In the genomic region with DNA sequence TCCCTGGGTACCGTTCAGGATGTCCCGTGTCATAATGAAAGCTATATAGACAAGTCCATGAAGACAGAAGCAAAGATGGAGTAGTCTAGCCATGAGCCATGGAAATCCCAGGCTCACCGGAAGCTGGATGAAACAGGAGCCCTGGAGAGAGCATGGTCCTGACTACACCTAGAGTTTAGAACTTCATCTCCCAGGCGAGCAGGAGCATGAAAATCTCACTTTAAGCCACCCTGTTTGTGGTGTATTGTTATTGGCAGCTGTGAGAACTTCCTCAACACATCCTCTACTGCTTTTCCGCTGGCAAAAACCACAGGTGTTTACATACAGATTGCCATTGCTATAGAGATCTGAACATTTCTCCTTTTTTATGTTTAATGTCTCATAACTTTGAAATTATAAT, we compare ENCODE assay signal across 23 mouse cellular contexts. TPM values are rescaled to one million over a fixed set of nuclear protein-coding genes. Genes with fewer than 3 reads are reported as not detected.
A peak's percentile ranks its signal among the peaks of the same experiment; 100 is the strongest.
DNase-seq lines count a peak whose midpoint lies in the region; ATAC-seq lines count a peak whose summit lies in the region.
"Had no signal": no experiment of that assay in that cellular context is flagged by ENCODE, and none has a peak within 500 bp of the region (broad histone marks: within the 10 kb centered on the region; RNA-seq: fewer than 3 reads in every experiment).

No protein-coding gene starts in this region.

- H3K27me3 ChIP-seq in hindbrain, embryonic 12.5 days, result no peaks in the 10 kb centered on the region
- H3K27me3 ChIP-seq in heart, embryonic 10.5 days (ENCODE audit: insufficient read depth, poor library complexity, severe bottlenecking), result peaks cover 57% of the 10 kb centered on the region
- H3K27me3 ChIP-seq: intestine, embryonic 15.5 days had no signal

- H3K4me1 ChIP-seq in hindbrain, embryonic 12.5 days, result no peaks in the 10 kb centered on the region
- H3K4me1 ChIP-seq in heart, embryonic 10.5 days, result peaks cover 9% of the 10 kb centered on the region

- H3K4me2 ChIP-seq in hindbrain, embryonic 12.5 days (replicated peaks), result no peak overlapping the region
- H3K4me2 ChIP-seq: intestine, embryonic 15.5 days had no signal

- no peak overlapping the region for H3K9ac ChIP-seq in hindbrain, embryonic 12.5 days
- H3K9ac ChIP-seq: intestine, embryonic 15.5 days had no signal

- DNase-seq in lung, postnatal 25 days (ENCODE audit: low spot score), result peak; percentile 44
- DNase-seq in lung, postnatal 14 days, result no peak
- peak; percentile 72 for DNase-seq in CD4-positive, CD25-positive, alpha-beta regulatory T cell, adult 2 months (ENCODE audit: low read depth, low spot score)
- no peak for DNase-seq in heart, adult 11 months
- no peak for DNase-seq in heart, embryonic 10.5 days (ENCODE audit: low spot score)
- DNase-seq: adrenal gland, postnatal 14 days; cerebellum, adult 9-11 months; embryo, embryonic 11 days; gastrocnemius, adult 2 months; lung, adult 18-20 months had no signal

- WGBS in hindbrain, embryonic 12.5 days, result 76% methylated on average over 5 of the region's 5 CpGs
- WGBS in heart, embryonic 10.5 days, result 76% methylated on average over 5 of the region's 5 CpGs

- H3K9me3 ChIP-seq in hindbrain, embryonic 12.5 days (replicated peaks), result no peaks in the 10 kb centered on the region
- H3K9me3 ChIP-seq in heart, embryonic 10.5 days, result no peaks in the 10 kb centered on the region
- H3K9me3 ChIP-seq: G1E; intestine, embryonic 15.5 days had no signal

- H3K36me3 ChIP-seq in hindbrain, embryonic 12.5 days, result no peaks in the 10 kb centered on the region
- no peaks in the 10 kb centered on the region for H3K36me3 ChIP-seq in heart, embryonic 10.5 days
- H3K36me3 ChIP-seq: G1E; intestine, embryonic 15.5 days had no signal

- no peak overlapping the region for H3K4me3 ChIP-seq in hindbrain, embryonic 12.5 days
- no peak overlapping the region for H3K4me3 ChIP-seq in heart, embryonic 10.5 days
- H3K4me3 ChIP-seq: gastrocnemius, adult 2 months; intestine, embryonic 15.5 days had no signal

- peak; percentile 53 for ATAC-seq in common myeloid progenitor, adult 5-6 weeks (replicated peaks; ENCODE audit: low read depth, poor library complexity, severe bottlenecking)
- 0 out of 2 replicates have a peak, but pooled peaks have one; percentile 17 for ATAC-seq in neutrophil, adult 5-6 weeks (ENCODE audit: extremely low read depth, insufficient number of reproducible peaks, low FRiP score, poor library complexity, severe bottlenecking)
- no peak for ATAC-seq in hindbrain, embryonic 12.5 days (ENCODE audit: low FRiP score)
- ATAC-seq: forebrain, embryonic 16.5 days; intestine, embryonic 15.5 days had no signal

- H3K27ac ChIP-seq in hindbrain, embryonic 12.5 days, result no peak overlapping the region
- H3K27ac ChIP-seq in heart, embryonic 10.5 days, result no peak overlapping the region
- H3K27ac ChIP-seq: gastrocnemius, adult 2 months; intestine, embryonic 15.5 days; kidney, postnatal 0 days had no signal

RNA-seq across cellular contexts. Expression of a gene that starts 29.1 kb away (rescaled TPM):
- not detected in 2 replicates for total RNA-seq in common myeloid progenitor, adult 5-6 weeks (2017)
- 1.2 and 2.7 TPM in 2 replicates for total RNA-seq in neutrophil, adult 5-6 weeks (2017)
- polyA plus RNA-seq in hindbrain, embryonic 12.5 days (2016; fragmentation: Nextera tagmentation; extraction: Ambion mirVana), result not detected in 2 replicates
- not detected in 2 replicates for polyA plus RNA-seq in heart, embryonic 10.5 days (2016; fragmentation: Nextera tagmentation; extraction: Ambion mirVana)
- total RNA-seq: adrenal gland, postnatal 14 days; G1E; gastrocnemius, adult 2 months; heart, adult 8-10 months; heart, postnatal 25 days; layer of hippocampus, adult 8-10 months; megakaryocyte progenitor cell, adult 5-6 weeks had no signal
- polyA plus RNA-seq: forebrain, embryonic 16.5 days; intestine, embryonic 15.5 days; kidney, postnatal 0 days; midbrain, postnatal 0 days; neural tube, embryonic 14.5 days had no signal

RNA-seq across cellular contexts. Expression of a gene that starts 43.2 kb away (rescaled TPM):
- total RNA-seq in common myeloid progenitor, adult 5-6 weeks (2017), result 83.4 and 99.2 TPM in 2 replicates
- total RNA-seq in neutrophil, adult 5-6 weeks (2017), result 112 and 114 TPM in 2 replicates
- 134 and 142 TPM in 2 replicates for polyA plus RNA-seq in hindbrain, embryonic 12.5 days (2016; fragmentation: Nextera tagmentation; extraction: Ambion mirVana)
- 126 and 136 TPM in 2 replicates for polyA plus RNA-seq in heart, embryonic 10.5 days (2016; fragmentation: Nextera tagmentation; extraction: Ambion mirVana)

Comparison
In these comparisons a context has a peak if more than half of its experiments do, and no peak if none do; other contexts are left out.
1. DNase-seq: peak in lung, postnatal 25 days (single experiment) and CD4-positive, CD25-positive, alpha-beta regulatory T cell, adult 2 months (single experiment); none in lung, postnatal 14 days (single experiment), heart, adult 11 months (single experiment) and heart, embryonic 10.5 days (single experiment).